ENCODE assay signal across 16 mouse cellular contexts in the genomic region with DNA sequence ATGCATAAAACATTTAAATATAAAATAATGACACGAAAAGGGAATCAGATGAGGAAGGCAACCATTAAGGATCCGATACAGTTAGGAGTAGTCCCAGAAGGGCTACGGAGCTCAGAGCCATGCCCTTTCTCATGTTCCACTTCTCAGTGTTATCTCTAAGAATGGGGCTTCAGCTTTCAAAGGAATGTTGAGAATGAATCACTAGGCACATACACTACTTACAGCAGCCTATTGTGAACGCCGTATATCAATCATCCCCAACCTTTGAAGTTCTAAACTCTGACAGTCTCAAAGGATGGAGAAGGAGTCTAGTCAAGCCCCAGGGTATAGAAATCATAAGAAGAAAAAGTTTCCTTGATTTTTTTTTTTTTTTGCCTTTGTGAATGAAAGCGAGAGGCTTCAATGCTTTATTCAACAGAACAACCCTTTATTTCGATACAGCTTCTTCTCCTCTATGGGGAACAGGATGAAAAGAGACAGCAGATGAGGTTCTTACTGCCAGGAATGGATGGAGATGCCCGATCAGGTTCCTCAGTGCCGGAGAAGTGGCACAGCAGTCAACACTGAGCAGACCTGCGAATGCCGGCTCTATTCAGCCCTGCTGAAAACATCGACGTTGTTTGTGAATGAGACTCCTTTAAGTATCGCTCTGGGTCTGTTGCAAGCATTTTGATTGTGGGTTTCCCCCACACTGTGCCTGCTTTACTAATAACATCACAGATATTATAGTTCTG.
DNase-seq lines count a peak whose midpoint lies in the region; ATAC-seq lines count a peak whose summit lies in the region.
"Had no signal": no experiment of that assay in that cellular context is flagged by ENCODE, and none has a peak within 500 bp of the region (broad histone marks: within the 10 kb centered on the region; RNA-seq: fewer than 3 reads in every experiment).

No protein-coding gene starts in this region.

- 0 out of 2 replicates have a peak overlapping the region, but pooled peaks have one; percentile 2 for H3K4me2 ChIP-seq in heart, embryonic 12.5 days
- H3K4me2 ChIP-seq in forebrain, embryonic 13.5 days, result peak overlapping the region; percentile 33
- H3K4me2 ChIP-seq in hindbrain, embryonic 16.5 days (ENCODE audit: low read length), result peak overlapping the region; percentile 33
- H3K4me2 ChIP-seq: limb, embryonic 13.5 days; neural tube, embryonic 13.5 days had no signal

- intact Hi-C loops in heart, postnatal 14 days (cut with DNase I), result no loop called here

- ATAC-seq in heart, embryonic 12.5 days (ENCODE audit: insufficient number of reproducible peaks, low FRiP score), result no peak
- peak; percentile 37; the same call in 1 of the 2 replicates for ATAC-seq in forebrain, embryonic 13.5 days
- no peak for ATAC-seq in hindbrain, embryonic 16.5 days
- ATAC-seq: intestine, embryonic 16.5 days; liver, postnatal 0 days had no signal

- peaks cover 13% of the 10 kb centered on the region; the same call in 1 of the 2 replicates for H3K4me1 ChIP-seq in heart, embryonic 12.5 days (replicated peaks)
- peaks cover 20% of the 10 kb centered on the region for H3K4me1 ChIP-seq in forebrain, embryonic 13.5 days
- 0 out of 2 replicates have a peak, but pooled peaks cover 2% of the 10 kb centered on the region for H3K4me1 ChIP-seq in hindbrain, embryonic 16.5 days (ENCODE audit: control insufficient read depth, insufficient read depth, low read depth, low read length)
- H3K4me1 ChIP-seq: megakaryocyte, embryonic 14.5 days had no signal

- WGBS in heart, embryonic 12.5 days, result 34% methylated on average over 14 of the region's 14 CpGs
- WGBS in forebrain, embryonic 13.5 days, result 24% methylated on average over 14 of the region's 14 CpGs
- 27% methylated on average over 14 of the region's 14 CpGs for WGBS in hindbrain, embryonic 16.5 days

- DNase-seq in heart, postnatal 14 days, result no peak
- peak; percentile 29 for DNase-seq in ZHBTc4 (ENCODE audit: low read depth, low spot score)
- no peak for DNase-seq in urinary bladder, postnatal 36 days (ENCODE audit: low spot score in 2 of 2)
- no peak for DNase-seq in cerebellum, postnatal 14 days
- DNase-seq: cerebellum, adult 9-11 months; gastrocnemius, postnatal 25 days; kidney, postnatal 36 days; liver, postnatal 0 days; right cerebral cortex, adult 18-20 months had no signal

- no peaks in the 10 kb centered on the region for H3K36me3 ChIP-seq in heart, embryonic 12.5 days
- H3K36me3 ChIP-seq in forebrain, embryonic 13.5 days (ENCODE audit: poor library complexity, severe bottlenecking), result no peaks in the 10 kb centered on the region
- H3K36me3 ChIP-seq in hindbrain, embryonic 16.5 days (ENCODE audit: control insufficient read depth, insufficient read depth, low read length), result no peaks in the 10 kb centered on the region
- H3K36me3 ChIP-seq: limb, embryonic 13.5 days; neural tube, embryonic 13.5 days had no signal

- H3K4me3 ChIP-seq in heart, embryonic 12.5 days, result no peak overlapping the region
- H3K4me3 ChIP-seq in forebrain, embryonic 13.5 days, result no peak overlapping the region
- no peak overlapping the region for H3K4me3 ChIP-seq in hindbrain, embryonic 16.5 days (ENCODE audit: low read length)
- H3K4me3 ChIP-seq: limb, embryonic 13.5 days; megakaryocyte, embryonic 14.5 days; neural tube, embryonic 13.5 days had no signal

- H3K27me3 ChIP-seq in heart, embryonic 12.5 days (replicated peaks), result no peaks in the 10 kb centered on the region
- no peaks in the 10 kb centered on the region for H3K27me3 ChIP-seq in forebrain, embryonic 13.5 days
- no peaks in the 10 kb centered on the region for H3K27me3 ChIP-seq in hindbrain, embryonic 16.5 days (replicated peaks; ENCODE audit: control insufficient read depth, insufficient read depth, low read length)
- H3K27me3 ChIP-seq: limb, embryonic 13.5 days; neural tube, embryonic 13.5 days had no signal

- H3K9me3 ChIP-seq in heart, embryonic 12.5 days (replicated peaks), result no peaks in the 10 kb centered on the region
- no peaks in the 10 kb centered on the region for H3K9me3 ChIP-seq in forebrain, embryonic 13.5 days (replicated peaks)
- H3K9me3 ChIP-seq in hindbrain, embryonic 16.5 days (ENCODE audit: control insufficient read depth, low read length), result no peaks in the 10 kb centered on the region
- H3K9me3 ChIP-seq: limb, embryonic 13.5 days; megakaryocyte, embryonic 14.5 days; neural tube, embryonic 13.5 days had no signal

- H3K9ac ChIP-seq in heart, embryonic 12.5 days, result no peak overlapping the region
- no peak overlapping the region for H3K9ac ChIP-seq in forebrain, embryonic 13.5 days
- H3K9ac ChIP-seq in hindbrain, embryonic 16.5 days (ENCODE audit: low read depth, low read length), result no peak overlapping the region
- H3K9ac ChIP-seq: limb, embryonic 13.5 days; liver, postnatal 0 days; neural tube, embryonic 13.5 days had no signal

- no peak overlapping the region for H3K27ac ChIP-seq in heart, embryonic 12.5 days (ENCODE audit: poor library complexity, severe bottlenecking)
- H3K27ac ChIP-seq in forebrain, embryonic 13.5 days, result no peak overlapping the region
- no peak overlapping the region for H3K27ac ChIP-seq in hindbrain, embryonic 16.5 days (ENCODE audit: low read depth, low read length)
- H3K27ac ChIP-seq: limb, embryonic 13.5 days; neural tube, embryonic 13.5 days had no signal
